Mouse (Mus musculus): ENCODE measurements around the gene Nav2. TPM values are rescaled to one million over a fixed set of nuclear protein-coding genes. Genes with fewer than 3 reads are reported as not detected.

The Nav2 gene
- polyA plus RNA-seq, 1 experiment from 2014 or later, result 22.4 TPM

- Histone ChIP-seq H3K36me3 (ENCODE audit: insufficient read depth, low read length) (no peaks in the 10 kb centered on the region), H3K27me3 (replicated peaks; ENCODE audit: insufficient read depth, low read length) (no peaks in the 10 kb centered on the region), H3K4me2 (replicated peaks; ENCODE audit: low read depth, low read length) (no peak overlapping the region), H3K9me3 (ENCODE audit: low read length) (no peaks in the 10 kb centered on the region), H3K9ac (replicated peaks; ENCODE audit: low read depth) (no peak overlapping the region), H3K4me1 (ENCODE audit: insufficient read depth, low read depth, low read length) (no peaks in the 10 kb centered on the region), H3K4me3 (ENCODE audit: low read depth, low read length) (no peak overlapping the region), H3K27ac (ENCODE audit: low read length) (no peak overlapping the region)
- 83% methylated on average over 1 of the region's 1 CpGs for WGBS
- no peak for TF ChIP-seq CTCF (IDR thresholded peaks at IDR 0.05)
- TF ChIP-seq EP300 (IDR thresholded peaks at IDR 0.05), result no peak
- no peak for DNase-seq (ENCODE audit: low spot score)
- ATAC-seq, result no peak
Observed at GRCm38 (mm10) chr7:49104793-49105192, 196.3 kb downstream of the Nav2 start.

DNA sequence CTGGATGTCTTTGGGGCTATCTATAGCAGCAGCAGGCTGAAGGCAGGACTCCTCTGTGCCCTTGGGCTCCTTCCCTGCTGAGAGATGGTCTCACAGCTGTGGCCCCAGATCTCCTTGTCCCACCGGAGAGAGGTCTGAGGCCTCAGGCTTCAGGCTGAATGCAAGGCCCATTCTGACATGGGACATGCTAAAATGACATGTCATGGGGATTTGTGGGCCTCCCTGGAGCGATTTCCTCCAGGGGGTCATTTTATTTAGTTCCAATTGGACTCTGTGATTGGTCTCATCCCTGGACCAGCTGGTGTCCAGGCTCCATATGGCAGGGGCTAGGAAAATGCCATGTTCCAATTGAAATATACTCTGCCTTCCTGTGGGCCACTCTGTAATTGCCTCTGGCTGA is 197.0 kb downstream of the Nav2 start:
- Histone ChIP-seq H3K9ac (replicated peaks; ENCODE audit: low read depth) (no peak overlapping the region), H3K27me3 (replicated peaks; ENCODE audit: insufficient read depth, low read length) (no peaks in the 10 kb centered on the region), H3K4me2 (replicated peaks; ENCODE audit: low read depth, low read length) (no peak overlapping the region), H3K4me3 (ENCODE audit: low read depth, low read length) (no peak overlapping the region), H3K36me3 (ENCODE audit: insufficient read depth, low read length) (no peaks in the 10 kb centered on the region), H3K27ac (ENCODE audit: low read length) (no peak overlapping the region), H3K4me1 (ENCODE audit: insufficient read depth, low read depth, low read length) (no peaks in the 10 kb centered on the region), H3K9me3 (ENCODE audit: low read length) (no peaks in the 10 kb centered on the region)
- TF ChIP-seq EP300 (IDR thresholded peaks at IDR 0.05), result no peak
- ATAC-seq (no peak), DNase-seq (ENCODE audit: low spot score) (no peak)
- 91% methylated on average over 2 of the region's 2 CpGs for WGBS

- no peak for ATAC-seq
- Histone ChIP-seq H3K36me3 (ENCODE audit: insufficient read depth, low read length) (no peaks in the 10 kb centered on the region), H3K9ac (replicated peaks; ENCODE audit: low read depth) (no peak overlapping the region), H3K4me3 (ENCODE audit: low read depth, low read length) (no peak overlapping the region), H3K27ac (ENCODE audit: low read length) (no peak overlapping the region), H3K9me3 (ENCODE audit: low read length) (no peaks in the 10 kb centered on the region), H3K4me1 (ENCODE audit: insufficient read depth, low read depth, low read length) (no peaks in the 10 kb centered on the region), H3K27me3 (replicated peaks; ENCODE audit: insufficient read depth, low read length) (no peaks in the 10 kb centered on the region), H3K4me2 (replicated peaks; ENCODE audit: low read depth, low read length) (no peak overlapping the region)
- TF ChIP-seq CTCF (IDR thresholded peaks at IDR 0.05) (no peak), EP300 (IDR thresholded peaks at IDR 0.05) (no peak)
- no peak for DNase-seq (ENCODE audit: low spot score)
- 64% methylated on average over 5 of the region's 5 CpGs for WGBS
Observed at GRCm38 (mm10) chr7:49108076-49108475, 199.6 kb downstream of the Nav2 start.

DNA sequence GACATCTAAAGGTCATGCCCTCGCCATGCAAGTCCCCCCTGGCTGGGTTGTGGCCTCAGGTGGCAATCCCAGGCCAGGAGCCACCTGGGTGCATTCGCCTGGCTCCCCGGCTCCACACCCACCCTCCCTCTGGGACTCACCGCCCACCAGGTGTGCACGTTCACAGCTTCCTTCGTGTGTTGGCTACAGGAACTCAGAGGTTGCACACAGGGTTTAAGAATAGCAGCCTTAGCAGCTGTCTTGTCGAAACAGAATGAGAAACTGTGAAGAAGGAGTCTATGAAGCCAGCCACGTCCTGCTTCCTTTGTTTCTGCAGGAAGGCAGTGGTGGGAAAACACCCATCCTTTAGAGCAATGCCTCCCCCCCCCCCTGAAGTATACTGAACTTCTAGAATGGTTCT is 210.5 kb downstream of the Nav2 start:
- Histone ChIP-seq H3K9me3 (ENCODE audit: low read length) (no peaks in the 10 kb centered on the region), H3K27ac (ENCODE audit: low read length) (no peak overlapping the region), H3K27me3 (replicated peaks; ENCODE audit: insufficient read depth, low read length) (0 out of 2 replicates have a peak, but pooled peaks cover 3% of the 10 kb centered on the region), H3K4me3 (ENCODE audit: low read depth, low read length) (no peak overlapping the region), H3K4me2 (replicated peaks; ENCODE audit: low read depth, low read length) (no peak overlapping the region), H3K36me3 (ENCODE audit: insufficient read depth, low read length) (no peaks in the 10 kb centered on the region), H3K4me1 (ENCODE audit: insufficient read depth, low read depth, low read length) (0 out of 2 replicates have a peak, but pooled peaks cover 6% of the 10 kb centered on the region), H3K9ac (replicated peaks; ENCODE audit: low read depth) (no peak overlapping the region)
- 62% methylated on average over 8 of the region's 8 CpGs for WGBS
- ATAC-seq (no peak), DNase-seq (ENCODE audit: low spot score) (no peak)
- TF ChIP-seq CTCF (IDR thresholded peaks at IDR 0.05), result no peak
- no peak for TF ChIP-seq EP300 (IDR thresholded peaks at IDR 0.05)

GRCm38 (mm10) chr7:49119794-49120487 is 211.4 kb downstream of the Nav2 start:
- DNase-seq (ENCODE audit: low spot score) (no peak), ATAC-seq (no peak)
- H3K27ac ChIP-seq (ENCODE audit: low read length), result no peak overlapping the region
- no peaks in the 10 kb centered on the region for H3K9me3 ChIP-seq (ENCODE audit: low read length)
- H3K4me3 ChIP-seq (ENCODE audit: low read depth, low read length), result no peak overlapping the region
- H3K4me1 ChIP-seq (ENCODE audit: insufficient read depth, low read depth, low read length), result 0 out of 2 replicates have a peak, but pooled peaks cover 6% of the 10 kb centered on the region
- no peak for TF ChIP-seq EP300 (IDR thresholded peaks at IDR 0.05)
- no peaks in the 10 kb centered on the region for H3K36me3 ChIP-seq (ENCODE audit: insufficient read depth, low read length)
- H3K27me3 ChIP-seq (replicated peaks; ENCODE audit: insufficient read depth, low read length), result 0 out of 2 replicates have a peak, but pooled peaks cover 3% of the 10 kb centered on the region
- 20% methylated on average over 20 of the region's 20 CpGs for WGBS
- no peak overlapping the region for H3K9ac ChIP-seq (replicated peaks; ENCODE audit: low read depth)
- H3K4me2 ChIP-seq (replicated peaks; ENCODE audit: low read depth, low read length), result peak overlapping the region; percentile 27; the same call in 1 of the 2 replicates

GRCm38 (mm10) chr7:49120488-49120864 is 212.0 kb downstream of the Nav2 start:
- peak overlapping the region; percentile 27; the same call in 1 of the 2 replicates for H3K4me2 ChIP-seq (replicated peaks; ENCODE audit: low read depth, low read length)
- 40% methylated on average over 6 of the region's 6 CpGs for WGBS
- no peak overlapping the region for H3K4me3 ChIP-seq (ENCODE audit: low read depth, low read length)
- no peaks in the 10 kb centered on the region for H3K36me3 ChIP-seq (ENCODE audit: insufficient read depth, low read length)
- H3K9me3 ChIP-seq (ENCODE audit: low read length), result no peaks in the 10 kb centered on the region
- no peak for TF ChIP-seq CTCF (IDR thresholded peaks at IDR 0.05)
- TF ChIP-seq EP300 (IDR thresholded peaks at IDR 0.05), result no peak
- H3K9ac ChIP-seq (replicated peaks; ENCODE audit: low read depth), result no peak overlapping the region
- 0 out of 2 replicates have a peak, but pooled peaks cover 3% of the 10 kb centered on the region for H3K27me3 ChIP-seq (replicated peaks; ENCODE audit: insufficient read depth, low read length)
- ATAC-seq (no peak), DNase-seq (ENCODE audit: low spot score) (no peak)
- H3K27ac ChIP-seq (ENCODE audit: low read length), result no peak overlapping the region
- H3K4me1 ChIP-seq (ENCODE audit: insufficient read depth, low read depth, low read length), result 0 out of 2 replicates have a peak, but pooled peaks cover 6% of the 10 kb centered on the region

Measured in lung, postnatal 0 days (tissue).